ENCODE assay signal across 9 mouse cellular contexts in genomic region chr2:154749046-154750036, GRCm38 (mm10). TPM values are rescaled to one million over a fixed set of nuclear protein-coding genes. Genes with fewer than 3 reads are reported as not detected.
A peak's percentile ranks its signal among the peaks of the same experiment; 100 is the strongest.
DNase-seq lines count a peak whose midpoint lies in the region; ATAC-seq lines count a peak whose summit lies in the region.
"Had no signal": no experiment of that assay in that cellular context is flagged by ENCODE, and none has a peak within 500 bp of the region (broad histone marks: within the 10 kb centered on the region; RNA-seq: fewer than 3 reads in every experiment).

No protein-coding gene starts in this region.

- no peak overlapping the region for H3K4me3 ChIP-seq in embryonic facial prominence, embryonic 13.5 days
- no peak overlapping the region for H3K4me3 ChIP-seq in limb, embryonic 15.5 days

- no peak overlapping the region for H3K9ac ChIP-seq in embryonic facial prominence, embryonic 13.5 days
- H3K9ac ChIP-seq in limb, embryonic 15.5 days, result no peak overlapping the region

- peak overlapping the region; percentile 43 for H3K4me2 ChIP-seq in embryonic facial prominence, embryonic 13.5 days
- 0 out of 2 replicates have a peak overlapping the region, but pooled peaks have one; percentile 7 for H3K4me2 ChIP-seq in limb, embryonic 15.5 days

- no peaks in the 10 kb centered on the region for H3K27me3 ChIP-seq in embryonic facial prominence, embryonic 13.5 days
- H3K27me3 ChIP-seq in limb, embryonic 15.5 days, result no peaks in the 10 kb centered on the region

- 39% methylated on average over 23 of the region's 23 CpGs for WGBS in embryonic facial prominence, embryonic 13.5 days
- 32% methylated on average over 23 of the region's 23 CpGs for WGBS in limb, embryonic 15.5 days

- peak; percentile 52 to 58 for DNase-seq in layer of hippocampus, postnatal 10 days (ENCODE audit: low spot score in 2 of 2)
- DNase-seq in layer of hippocampus, adult 9-11 months, result no peak
- DNase-seq in adrenal gland, postnatal 10 days, result peak; percentile 56
- no peak for DNase-seq in spleen, adult 12 weeks (ENCODE audit: low spot score)
- no peak for DNase-seq in cerebellum, adult 11-12 months
- no peak for DNase-seq in heart, adult 18-20 months

- H3K4me1 ChIP-seq in embryonic facial prominence, embryonic 13.5 days, result peaks cover 18% of the 10 kb centered on the region
- H3K4me1 ChIP-seq in limb, embryonic 15.5 days, result peaks cover 12% of the 10 kb centered on the region

- ATAC-seq in embryonic facial prominence, embryonic 13.5 days (ENCODE audit: insufficient number of reproducible peaks, insufficient read depth, low FRiP score, low TSS enrichment, low read depth), result 0 out of 2 replicates have a peak, but pooled peaks have one; percentile 20
- ATAC-seq in limb, embryonic 15.5 days (ENCODE audit: insufficient number of reproducible peaks, low FRiP score, low TSS enrichment, low read depth), result no peak

- H3K9me3 ChIP-seq in embryonic facial prominence, embryonic 13.5 days, result no peaks in the 10 kb centered on the region
- H3K9me3 ChIP-seq in limb, embryonic 15.5 days, result no peaks in the 10 kb centered on the region

- no peaks in the 10 kb centered on the region for H3K36me3 ChIP-seq in embryonic facial prominence, embryonic 13.5 days
- no peaks in the 10 kb centered on the region for H3K36me3 ChIP-seq in limb, embryonic 15.5 days

- H3K27ac ChIP-seq in embryonic facial prominence, embryonic 13.5 days, result peak overlapping the region; percentile 49; the same call in 1 of the 2 replicates
- peak overlapping the region; percentile 12 for H3K27ac ChIP-seq in limb, embryonic 15.5 days

RNA-seq across cellular contexts. Expression of gene Gm14214, which starts 20.5 kb away (rescaled TPM):
- not detected for total RNA-seq in layer of hippocampus, postnatal 10 days (2021)
- not detected for total RNA-seq in adrenal gland, postnatal 10 days (2021)
- not detected in 2 replicates for polyA plus RNA-seq in embryonic facial prominence, embryonic 13.5 days (2015; fragmentation: Nextera tagmentation; extraction: Ambion mirVana)
- not detected in 2 replicates for polyA plus RNA-seq in limb, embryonic 15.5 days (2015; fragmentation: Nextera tagmentation; extraction: Ambion mirVana)
- not detected for total RNA-seq in heart, adult 18-20 months (2021)
- polyA plus RNA-seq: heart, embryonic 14.5 days had no signal

RNA-seq across cellular contexts. Expression of gene Raly, which starts 41.6 kb away (rescaled TPM):
- total RNA-seq in layer of hippocampus, postnatal 10 days (2021), result 100 to 1,000 TPM in 1 of 2 experiments, 10 to 100 TPM in 1; 85.2 to 101 TPM
- total RNA-seq in adrenal gland, postnatal 10 days (2021), result 100 to 1,000 TPM; 170 to 177 TPM
- 49.5 and 58.3 TPM in 2 replicates for polyA plus RNA-seq in embryonic facial prominence, embryonic 13.5 days (2015; fragmentation: Nextera tagmentation; extraction: Ambion mirVana)
- 40.2 and 53.6 TPM in 2 replicates for polyA plus RNA-seq in limb, embryonic 15.5 days (2015; fragmentation: Nextera tagmentation; extraction: Ambion mirVana)
- total RNA-seq in heart, adult 18-20 months (2021), result 10 to 100 TPM; 92.5 to 93.4 TPM

RNA-seq across cellular contexts. Expression of gene a, which starts 41.9 kb away (rescaled TPM):
- total RNA-seq in layer of hippocampus, postnatal 10 days (2021), result under 1 TPM in 1 of 2 experiments, not detected in 1; 0.76 TPM
- not detected for total RNA-seq in adrenal gland, postnatal 10 days (2021)
- polyA plus RNA-seq in embryonic facial prominence, embryonic 13.5 days (2015; fragmentation: Nextera tagmentation; extraction: Ambion mirVana), result 18.6 and 23.5 TPM in 2 replicates
- polyA plus RNA-seq in limb, embryonic 15.5 days (2015; fragmentation: Nextera tagmentation; extraction: Ambion mirVana), result 16.4 and 21.4 TPM in 2 replicates
- total RNA-seq in heart, adult 18-20 months (2021), result not detected
- polyA plus RNA-seq: heart, embryonic 14.5 days had no signal

Comparison
In these comparisons a context has a peak if more than half of its experiments do, and no peak if none do; other contexts are left out.
1. DNase-seq: peak in layer of hippocampus, postnatal 10 days (2 of 2) and adrenal gland, postnatal 10 days (single experiment); none in layer of hippocampus, adult 9-11 months (single experiment), spleen, adult 12 weeks (single experiment), cerebellum, adult 11-12 months (single experiment) and heart, adult 18-20 months (0 of 2).